Mouse (Mus musculus) gastrocnemius, postnatal 36 days (tissue): ENCODE data around the gene Ppp1r8. TPM values are rescaled to one million over a fixed set of nuclear protein-coding genes. Genes with fewer than 3 reads are reported as not detected.

Source experiments
- DNase-seq, 2 experiments: peaks; one replicate each; pipeline ENCODE4 v3.0.0; 2022
- intact Hi-C: fragments of 180-260 bp; cut with DNase I; formaldehyde crosslinking; loops from one replicate; pipeline ENCODE4 v1.15.1; 2025
- long read RNA-seq, 2 experiments: library from polyadenylated mRNA; stranded (forward); transcript quantifications; one replicate each; pipeline ENCODE4 v2.0.0; 2021
- total RNA-seq, 2 experiments: library from RNA; stranded (reverse); gene quantifications; 2 replicates each; pipeline ENCODE4 v1.2.3; 2021

Ppp1r8 gene
- 10 to 100 TPM; 11.2 to 12.5 TPM for total RNA-seq
- long read RNA-seq, experiment 1, partial matches to known transcripts, result 0 of 4 reads
- long read RNA-seq, experiment 1, other reads (novel, unspliced or antisense), result 4 of 4 reads
- long read RNA-seq, experiment 2, partial matches to known transcripts, result 0 of 7 reads
- long read RNA-seq, experiment 2, other reads (novel, unspliced or antisense), result 5 of 7 reads

DNA sequence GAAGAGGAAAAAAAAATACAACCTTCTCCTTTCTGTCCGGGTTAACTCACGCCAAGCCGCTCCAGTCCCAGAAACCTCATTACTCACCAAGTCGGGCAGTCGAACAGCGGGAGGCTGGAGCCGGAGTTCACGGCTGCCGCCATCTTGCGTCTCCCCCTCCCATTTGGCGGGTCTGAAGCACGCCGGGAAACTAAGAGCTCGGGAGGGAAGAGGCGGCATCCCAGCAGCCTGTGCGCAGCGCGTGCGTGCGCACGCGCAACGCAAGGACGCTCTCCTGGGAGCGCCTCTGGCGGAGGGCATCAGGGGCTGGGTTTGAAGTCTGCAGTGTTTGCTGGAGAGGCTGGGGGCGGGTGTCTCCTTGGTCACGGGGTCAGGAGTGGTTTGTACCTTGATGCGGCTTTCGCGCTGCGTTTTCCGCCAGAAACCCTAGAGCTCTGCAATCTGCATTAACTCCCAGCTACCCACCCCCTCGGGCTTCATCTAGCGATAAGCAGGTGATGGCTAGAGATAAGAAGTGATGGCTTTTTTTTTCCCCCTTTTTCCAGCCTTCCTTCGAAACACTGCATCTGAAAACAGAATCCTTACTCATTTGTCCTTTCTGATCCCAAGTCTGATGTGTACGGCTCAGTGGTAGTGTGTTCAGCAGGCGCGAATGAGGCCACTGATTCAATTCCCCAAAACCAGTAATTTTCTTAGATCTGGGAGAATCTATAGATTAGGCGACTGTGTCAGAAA, at the start of gene Ppp1r8:
Gene Ppp1r8, minus strand, starts transcription at position 200 of the 735 bp plus-strand sequence.
- DNase-seq, result peak; percentile 77 to 84
- intact Hi-C loops, result loop anchor here (5.0 kb wide), 1 partner anchor 76 kb away; the partner anchor contains the start of gene Rpa2

DNA sequence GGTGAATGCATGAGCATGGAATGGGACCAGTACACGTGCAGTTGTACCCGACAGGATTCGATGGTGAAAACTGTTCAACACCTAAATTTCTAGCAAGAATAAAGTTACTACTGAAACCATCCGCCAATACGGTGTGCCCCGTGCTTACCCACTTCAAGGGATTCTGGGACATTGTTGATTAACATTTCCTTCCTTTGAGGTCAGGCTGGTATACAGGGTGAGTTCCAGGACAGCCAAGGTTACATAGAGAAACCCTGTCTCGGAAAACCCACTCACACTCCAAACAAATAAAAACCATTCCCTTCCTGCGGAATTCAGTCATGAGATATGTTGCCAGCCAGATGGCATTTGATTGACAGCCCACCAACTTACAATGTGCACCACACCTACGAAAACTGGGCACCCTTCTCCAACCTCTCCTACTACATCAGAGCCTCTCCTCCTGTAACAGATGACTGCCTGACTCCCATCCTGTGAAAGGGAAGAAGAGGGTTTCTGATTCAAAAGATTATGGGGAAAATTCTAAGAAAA, 41.9 kb upstream of the Ppp1r8 start:
- no peak for DNase-seq
- intact Hi-C loops, result no loop called here

DNA sequence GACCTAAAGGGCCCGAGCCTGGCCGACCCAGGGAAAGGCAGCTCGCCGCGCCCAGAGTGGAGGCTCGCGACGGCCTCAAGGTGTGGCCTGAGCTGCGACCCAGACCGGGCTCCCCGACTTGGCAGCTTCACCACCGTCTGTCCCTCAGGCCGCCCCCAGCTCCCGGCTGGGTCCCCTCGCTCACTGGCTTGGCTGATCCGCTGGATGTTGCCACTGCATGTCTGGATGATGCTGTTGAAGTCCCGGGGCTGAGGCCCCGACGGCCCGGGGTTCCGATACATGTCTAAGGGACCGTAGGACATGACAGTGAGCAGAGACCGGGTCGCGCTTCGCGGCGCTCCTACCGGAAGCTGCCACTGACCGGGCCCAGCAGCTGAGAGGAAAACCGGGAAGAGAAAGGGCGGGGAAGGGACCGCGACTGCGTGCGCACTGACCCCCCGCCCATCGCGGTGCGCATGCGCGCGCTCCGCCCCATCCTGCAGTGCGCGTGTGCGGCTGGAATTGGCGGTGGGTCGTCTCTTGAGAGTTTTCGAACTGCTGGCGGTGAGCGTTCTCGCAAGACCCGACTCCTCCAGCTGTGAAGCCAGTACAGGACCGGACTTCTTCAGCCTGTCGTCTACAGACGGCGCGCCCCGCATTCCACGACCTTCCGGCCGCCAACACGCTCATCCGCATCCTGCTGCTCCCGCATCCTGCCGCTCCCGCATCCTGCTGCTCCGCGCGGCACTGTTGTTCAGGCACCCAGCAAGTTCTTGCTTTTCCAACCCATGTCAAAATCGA, 41.3 kb upstream of the Ppp1r8 start, which contains the start of gene Stx12:
Gene Stx12, minus strand, starts transcription at position 446 of the 780 bp plus-strand sequence.
- intact Hi-C loops, result no loop called here
- peak; percentile 85 to 88 for DNase-seq

DNA sequence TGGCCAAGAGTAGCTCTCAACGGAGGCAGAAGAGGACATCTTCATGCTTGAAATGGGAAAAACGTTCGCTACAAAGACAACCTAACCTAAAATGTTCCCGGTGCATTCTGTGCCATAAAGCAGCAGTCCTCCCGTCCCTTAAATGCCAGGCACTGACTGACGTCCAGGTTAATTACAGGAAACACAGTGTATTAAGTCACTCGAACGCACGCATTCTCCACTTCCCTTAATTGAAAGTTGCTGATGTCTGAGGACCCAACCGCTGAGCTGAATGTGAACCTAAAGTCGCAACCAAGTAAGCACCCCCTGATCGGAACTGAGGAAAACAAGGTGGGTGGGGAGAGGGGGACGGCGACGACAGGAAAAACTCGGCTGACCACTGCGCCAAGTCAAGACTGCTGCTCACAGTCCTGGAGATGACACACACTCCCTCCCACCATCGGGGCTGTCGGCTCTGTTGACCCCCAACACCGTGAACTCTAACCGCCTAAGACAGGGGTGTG, 40.6 kb upstream of the Ppp1r8 start:
- intact Hi-C loops, result no loop called here
- DNase-seq, result no peak

DNA sequence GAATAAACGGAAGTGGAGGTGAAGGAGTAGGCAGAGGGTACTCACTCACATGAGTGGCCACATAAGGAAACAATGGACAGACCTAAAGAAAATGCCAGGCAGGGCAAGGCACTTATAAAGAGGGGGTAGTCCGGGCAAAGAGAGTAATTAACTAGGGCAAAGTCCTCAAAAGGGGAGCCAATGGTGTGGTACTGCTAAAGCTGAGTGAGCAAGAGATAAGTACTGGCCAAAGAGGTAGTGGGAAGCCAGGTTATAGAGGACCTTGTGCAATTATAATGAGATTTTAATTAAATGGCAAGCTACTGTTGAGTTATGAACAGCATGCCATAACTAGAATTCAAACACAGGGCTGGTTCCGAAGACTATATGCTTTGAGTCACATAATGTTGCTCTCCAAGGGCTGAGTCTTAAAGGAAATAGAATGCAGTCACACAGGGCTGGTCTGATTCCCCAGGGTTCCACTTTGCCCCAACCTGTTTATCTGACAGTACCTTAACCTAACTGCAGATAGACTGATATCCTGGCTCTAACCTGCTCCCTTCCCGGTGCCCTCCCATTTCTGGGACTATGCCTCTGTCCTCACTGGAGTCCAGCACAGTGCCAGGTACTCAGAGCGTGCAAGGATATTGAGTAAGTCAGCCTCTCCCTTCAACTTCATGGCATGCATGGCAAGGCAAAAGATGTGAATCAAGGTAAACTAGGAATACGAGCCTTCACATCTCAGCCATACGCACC, 31.6 kb upstream of the Ppp1r8 start:
- DNase-seq, result no peak
- intact Hi-C loops, result no loop called here

DNA sequence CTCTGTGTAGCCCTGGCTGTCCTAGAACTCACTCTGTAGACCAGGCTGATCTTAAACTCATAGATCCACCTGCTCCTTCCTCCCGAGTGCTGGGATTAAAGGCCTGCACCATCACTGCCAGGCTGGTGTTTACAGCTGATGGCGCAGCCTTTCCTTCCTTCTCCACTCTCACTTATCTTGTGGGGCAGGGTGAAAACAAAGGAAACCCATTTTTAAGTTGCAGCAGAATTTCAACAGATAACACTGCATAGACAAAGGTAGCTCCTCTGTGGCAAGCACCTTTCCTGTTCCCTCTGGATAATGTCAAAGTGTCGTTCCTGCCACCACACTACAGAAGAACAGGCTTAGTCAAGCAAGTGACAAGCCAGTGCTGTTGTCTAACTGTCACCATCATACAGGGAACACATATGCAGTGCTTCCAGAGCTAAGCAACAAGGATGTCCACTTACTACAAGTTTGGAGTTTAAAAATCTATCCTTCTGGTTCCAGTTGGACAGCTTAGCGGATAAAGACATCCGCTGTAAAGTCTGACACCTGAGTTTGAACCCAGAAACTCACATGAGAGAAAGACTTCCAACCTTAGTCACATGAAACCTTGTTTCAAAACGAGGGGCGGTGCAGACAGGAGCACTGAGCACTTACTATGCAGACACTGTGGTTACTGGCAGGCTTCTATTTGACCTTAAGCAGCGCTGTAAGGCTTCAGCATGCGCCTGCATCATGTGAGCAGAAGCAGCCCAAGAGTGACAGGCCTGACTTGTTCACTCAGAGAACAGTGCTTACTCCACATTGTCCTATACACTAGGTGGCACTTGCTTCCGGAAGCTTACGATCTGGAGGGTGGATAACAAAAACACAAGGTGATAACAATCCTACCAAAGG, 30.8 kb upstream of the Ppp1r8 start:
- intact Hi-C loops, result no loop called here
- no peak for DNase-seq

DNA sequence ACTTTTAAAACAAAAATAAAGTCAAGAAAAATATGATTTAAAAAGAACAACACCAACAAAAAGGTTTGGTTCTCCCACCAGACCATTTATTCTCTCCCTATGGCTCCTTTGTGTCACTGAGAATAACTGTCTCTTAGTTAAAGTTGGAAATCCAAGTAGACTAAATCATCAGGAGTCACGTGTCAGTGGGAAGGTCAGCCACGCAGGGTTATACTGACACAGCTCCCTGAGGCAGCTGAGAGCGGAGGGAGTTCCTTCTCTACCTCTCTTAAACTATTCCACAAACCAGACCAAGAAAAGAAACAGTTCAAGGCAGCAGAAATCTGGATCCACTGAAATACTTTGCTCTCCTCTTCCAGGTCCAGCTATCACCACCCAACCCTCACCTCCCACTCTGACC, 28.1 kb upstream of the Ppp1r8 start:
- intact Hi-C loops, result no loop called here

DNA sequence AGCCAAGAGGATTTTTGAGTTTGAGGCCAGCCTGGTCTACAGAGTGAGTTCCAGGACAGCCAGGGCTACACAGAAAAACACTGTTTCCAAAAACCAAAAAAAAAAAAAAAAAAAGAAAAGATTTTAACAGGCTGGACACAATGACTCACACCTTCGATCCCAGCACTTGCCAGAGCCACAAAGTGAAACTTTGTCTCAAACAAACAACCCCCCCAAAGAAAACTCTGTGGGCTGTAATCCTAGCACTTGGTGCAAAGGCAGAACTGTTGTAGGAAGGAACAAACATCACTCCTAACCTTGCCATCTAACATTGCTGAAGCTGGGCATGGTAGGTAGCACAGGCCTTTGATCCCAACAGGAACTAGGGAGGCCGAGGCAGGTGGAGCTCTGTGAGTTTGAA, 21.9 kb upstream of the Ppp1r8 start:
- DNase-seq, result no peak
- intact Hi-C loops, result no loop called here

More for the DNA sequence above, 28.1 kb upstream of the Ppp1r8 start:
- DNase-seq, result no peak

DNA sequence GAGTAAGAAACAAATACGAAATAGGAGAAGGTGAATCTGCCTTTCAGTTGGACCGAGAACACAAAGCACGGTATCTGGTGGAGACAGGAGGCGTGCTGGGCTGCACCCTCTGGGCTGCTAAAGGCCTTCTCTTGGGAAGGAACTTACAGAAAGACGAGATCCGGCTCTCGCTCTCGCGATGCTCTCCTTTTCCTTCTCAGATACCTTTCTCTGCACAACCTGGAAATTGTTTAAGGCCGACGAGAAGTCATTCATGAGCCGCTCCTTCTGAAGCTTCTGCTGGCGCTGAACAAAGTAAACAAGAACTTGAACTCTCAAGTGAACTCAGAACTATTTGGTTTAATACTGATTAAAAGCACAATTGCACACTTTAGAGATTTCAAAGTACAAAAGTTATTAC, 20.0 kb upstream of the Ppp1r8 start:
- intact Hi-C loops, result no loop called here
- DNase-seq, result no peak

DNA sequence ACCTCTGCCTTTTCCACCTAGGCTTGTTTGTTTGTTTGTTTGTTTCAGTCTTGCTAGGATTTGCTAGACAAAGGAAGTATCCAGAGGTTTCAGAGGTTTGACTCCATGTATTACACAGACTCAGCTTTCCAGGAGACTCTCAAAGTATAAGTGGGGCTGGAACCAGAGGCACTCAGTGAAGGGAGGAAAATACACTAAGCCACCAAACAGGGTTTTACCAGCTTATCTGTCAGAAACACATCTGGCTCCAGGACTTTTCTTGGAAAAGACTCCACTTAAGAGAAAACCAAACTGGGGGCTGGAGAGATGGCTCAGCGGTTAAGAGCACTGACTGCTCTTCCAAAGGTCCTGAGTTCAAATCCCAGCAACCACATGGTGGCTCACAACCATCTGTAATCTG, 17.9 kb upstream of the Ppp1r8 start:
- intact Hi-C loops, result no loop called here
- DNase-seq, result no peak

DNA sequence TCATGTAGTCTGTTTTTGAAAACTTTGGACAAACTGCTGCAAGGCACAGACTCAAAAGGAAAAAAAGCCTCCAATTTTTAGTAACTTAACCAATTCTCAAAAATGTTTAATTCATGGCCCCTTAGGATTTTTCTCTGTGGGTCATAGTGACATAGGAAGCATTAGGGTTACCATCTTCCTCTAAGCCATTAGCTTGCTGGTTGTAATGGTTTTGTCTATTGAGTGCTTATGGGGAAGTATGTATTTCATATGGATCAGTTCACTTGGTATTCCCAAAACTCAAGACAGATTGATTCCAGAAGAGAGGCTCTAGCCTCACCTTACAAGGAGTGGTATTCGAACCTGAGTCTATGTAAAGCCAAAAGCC, 719 bp upstream of the Ppp1r8 start:
- intact Hi-C loops, result loop anchor here (5.0 kb wide), 1 partner anchor 76 kb away; the partner anchor contains the start of gene Rpa2
- no peak for DNase-seq

DNA sequence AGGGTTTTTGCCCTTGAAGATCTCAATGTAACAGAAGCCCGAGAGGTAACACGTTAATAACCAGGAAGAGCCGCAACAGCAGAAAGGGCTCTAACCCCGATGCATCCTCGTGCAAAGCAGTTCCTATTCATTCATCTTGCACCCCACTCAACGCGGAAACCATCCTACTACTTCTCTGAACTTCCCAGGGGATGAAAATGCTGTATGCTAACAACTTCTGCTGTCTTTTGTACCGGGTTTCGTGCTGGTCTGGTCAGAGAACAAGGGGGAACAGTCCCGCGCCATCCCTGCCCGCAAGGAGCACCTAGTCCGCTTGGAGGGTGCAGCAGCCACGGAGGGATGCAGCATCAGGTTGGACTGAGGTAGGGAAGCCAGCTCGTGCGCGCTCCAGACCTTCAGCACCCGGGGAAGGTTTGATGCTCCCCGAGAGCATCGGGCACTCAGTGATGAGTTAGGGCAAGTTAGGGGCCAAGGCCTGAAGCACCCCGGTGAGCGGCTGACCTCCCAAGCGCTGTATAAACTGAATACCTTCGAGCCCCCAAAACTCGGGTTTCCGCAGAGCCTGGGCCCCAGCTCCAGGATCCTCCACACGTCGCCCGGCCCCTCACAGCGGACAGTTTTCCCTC, 575 bp downstream of the Ppp1r8 start:
- DNase-seq, result peak in 1 of 2 experiments; percentile 21
- intact Hi-C loops, result loop anchor here (5.0 kb wide), 1 partner anchor 75 kb away; the partner anchor contains the start of gene Rpa2

DNA sequence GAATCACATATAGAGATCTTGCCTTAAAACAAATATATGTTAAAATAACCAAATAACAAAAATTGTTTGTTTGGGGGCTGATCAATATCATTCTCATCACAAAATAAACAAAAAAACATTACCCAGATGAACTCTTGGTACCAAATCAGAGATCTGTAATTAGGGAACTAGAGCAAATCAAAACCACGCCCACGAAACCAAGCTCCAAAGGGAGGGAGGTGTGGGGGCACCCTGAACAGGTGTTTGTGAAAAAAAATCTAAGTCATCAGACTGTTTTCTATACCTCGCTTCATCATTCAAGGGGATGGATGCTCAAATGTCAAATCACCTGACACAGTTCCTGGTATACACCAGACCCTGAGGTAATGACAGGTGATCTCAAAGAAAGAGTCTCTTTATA, 1.5 kb downstream of the Ppp1r8 start:
- DNase-seq, result no peak
- intact Hi-C loops, result loop anchor here (5.0 kb wide), 1 partner anchor 74 kb away; the partner anchor contains the start of gene Rpa2

DNA sequence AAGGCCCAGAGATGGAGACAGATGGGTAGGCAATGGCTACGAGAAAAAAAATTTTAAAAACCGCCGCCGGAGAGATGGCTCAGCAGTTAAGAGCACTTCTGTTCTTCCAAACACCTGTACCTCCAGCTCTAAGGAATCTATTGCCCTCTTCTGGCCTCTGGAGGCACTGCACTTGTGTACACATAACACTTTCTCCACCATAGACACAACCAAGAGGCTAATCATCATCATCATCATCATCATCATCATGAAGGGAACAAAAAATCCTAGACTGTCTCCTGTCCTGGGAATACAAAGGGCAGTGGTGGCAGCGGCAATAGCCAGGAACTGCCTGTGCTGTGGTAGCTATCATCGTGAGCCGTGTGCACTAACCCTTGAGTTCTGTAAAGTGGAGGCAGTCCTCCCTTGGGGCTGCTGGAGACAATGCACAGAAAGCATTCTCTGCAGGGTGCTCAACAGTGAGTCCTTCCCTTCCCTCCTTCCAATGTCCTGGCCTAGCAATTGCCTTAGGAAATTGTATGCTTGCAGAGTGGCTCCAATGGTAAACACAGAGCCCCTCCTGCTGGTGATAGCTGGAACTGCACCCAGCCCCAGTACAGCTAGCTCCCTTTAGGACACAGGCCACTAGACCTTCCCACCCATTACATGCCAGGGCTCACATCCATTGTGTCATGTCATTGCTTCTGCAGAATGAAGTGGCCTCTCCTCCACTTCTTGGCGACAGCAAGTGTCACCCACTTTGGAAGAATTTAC, 19.2 kb downstream of the Ppp1r8 start:
- intact Hi-C loops, result loop anchor here (2.0 kb wide), 1 partner anchor 41 kb away; no protein-coding TSS in a partner anchor

DNA sequence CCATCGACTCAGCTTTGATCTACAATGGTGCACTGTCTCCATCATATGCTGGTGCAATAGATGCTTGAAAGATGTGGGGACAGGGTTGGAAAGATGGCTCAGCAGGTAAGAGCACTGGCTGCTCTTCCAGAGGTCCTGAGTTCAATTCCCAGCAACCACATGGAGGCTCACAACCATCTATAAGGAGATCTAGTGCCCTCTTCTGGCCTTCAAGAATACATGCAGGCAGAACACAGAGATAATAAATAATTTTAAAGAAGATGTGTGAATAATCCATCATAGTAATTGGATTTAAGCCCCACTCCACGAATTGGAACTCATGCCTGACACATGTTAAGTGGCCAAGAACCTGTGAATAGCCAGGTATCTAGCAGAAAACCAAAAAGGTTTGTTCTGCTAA, 24.5 kb downstream of the Ppp1r8 start:
- intact Hi-C loops, result no loop called here
- DNase-seq, result no peak

More for the DNA sequence above, 19.2 kb downstream of the Ppp1r8 start:
- DNase-seq, result peak; percentile 56 to 58

DNA sequence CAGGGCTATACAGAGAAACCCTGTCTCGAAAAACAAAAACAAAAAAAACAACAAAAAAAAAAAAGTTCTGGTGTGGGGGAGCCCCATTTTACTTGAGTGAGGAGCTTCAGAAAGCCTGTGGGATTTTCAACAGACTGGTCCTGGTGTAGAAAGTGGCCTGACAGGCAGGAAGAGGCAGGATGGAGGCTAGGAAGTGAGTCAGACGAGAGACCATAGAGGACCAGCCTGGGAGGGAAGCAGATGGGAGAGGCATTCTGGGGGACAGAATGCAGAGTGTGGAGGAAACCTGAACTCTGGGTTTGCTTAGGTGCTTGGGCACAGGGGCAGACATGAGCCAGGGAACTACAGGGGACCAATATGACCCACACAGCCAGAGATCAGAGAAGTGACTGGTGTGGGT, 26.1 kb downstream of the Ppp1r8 start:
- no peak for DNase-seq
- intact Hi-C loops, result no loop called here

DNA sequence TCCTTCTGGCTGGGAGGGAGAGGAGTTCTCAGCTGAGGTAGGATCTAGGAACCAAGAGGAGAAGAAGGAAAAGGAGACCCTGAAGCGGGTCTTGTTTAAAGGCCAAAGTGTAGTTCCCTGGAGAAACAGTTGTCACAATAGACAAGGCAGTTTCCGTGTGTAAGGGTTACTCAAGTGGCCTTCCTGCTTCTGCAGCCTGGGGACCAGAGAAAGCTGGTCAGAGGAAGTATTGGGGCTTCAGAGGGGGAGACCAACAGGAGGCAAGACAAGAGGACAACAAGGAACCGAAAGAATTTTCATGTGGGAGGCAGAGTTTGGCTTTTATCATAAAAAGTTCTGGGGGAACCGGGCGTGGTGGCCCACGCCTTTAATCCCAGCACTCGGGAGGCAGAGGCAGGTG, 26.6 kb downstream of the Ppp1r8 start:
- intact Hi-C loops, result no loop called here
- no peak for DNase-seq

DNA sequence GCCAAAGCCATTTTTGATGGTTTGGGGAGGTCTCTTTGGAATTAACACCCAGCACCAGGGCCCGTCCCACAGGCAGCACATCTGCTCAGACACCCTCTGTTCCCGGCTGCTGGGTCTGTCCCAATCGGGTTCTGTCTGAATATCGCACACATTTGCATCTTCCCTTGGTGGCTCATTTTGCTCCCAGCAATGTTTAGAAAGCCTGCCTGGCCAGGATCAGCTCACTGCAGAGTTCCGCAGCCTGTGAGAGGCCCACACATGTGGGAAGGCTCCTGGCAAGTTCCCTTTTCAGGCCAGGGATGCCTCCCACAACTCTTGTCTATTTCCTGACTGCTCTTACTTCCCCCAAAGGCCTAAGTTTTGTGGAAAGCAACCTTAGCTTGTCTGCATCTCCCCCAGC, 33.3 kb downstream of the Ppp1r8 start:
- intact Hi-C loops, result no loop called here
- no peak for DNase-seq
